Mouse (Mus musculus) bone marrow, adult 2 months (tissue): Measurements from ENCODE around the gene Ppp3ca.

ENCODE experiments used
- CTCF ChIP-seq: fragments of 200-500 bp; IDR thresholded peaks from 2 replicates; pipeline ENCODE4 v1.5.1; 2011; ENCODE audit warnings: low read length, control low read depth; ENCODE audit not compliant: control insufficient read depth, insufficient read depth
- POLR2A ChIP-seq: fragments of 200-500 bp; IDR thresholded peaks from 2 replicates; pipeline ENCODE4 v1.6.1; 2011; ENCODE audit warnings: low read depth, mild to moderate bottlenecking, control low read depth, low read length, borderline replicate concordance; ENCODE audit not compliant: control insufficient read depth

GRCm38 (mm10) chr3:136902776-136903175, 232.9 kb downstream of the Ppp3ca start:
- TF ChIP-seq CTCF (no peak), POLR2A (no peak)
